Mouse (Mus musculus) midbrain, embryonic 11.5 days (tissue): Measurements from ENCODE around the gene Tab1. TPM values are rescaled to one million over a fixed set of nuclear protein-coding genes. Genes with fewer than 3 reads are reported as not detected.

Experiments
- ATAC-seq: fragments of 200-750 bp; cut with Nextera tagmentation; 2 replicates; pipeline ENCODE4 v1.8.0; 2017; ENCODE audit warnings: moderate TSS enrichment, moderate library complexity; ENCODE audit not compliant: low FRiP score
- DNase-seq: peaks from one replicate; pipeline ENCODE4 v3.0.0; 2015; ENCODE audit warnings: low spot score; ENCODE audit errors: missing footprints
- H3K27ac ChIP-seq: fragments of 300-500 bp; sonication (generic); 2 replicates; pipeline ENCODE4 v1.5.1; 2014; ENCODE audit warnings: low read depth, low read length
- H3K27me3 ChIP-seq: fragments of 300-500 bp; sonication (generic); 2 replicates; pipeline ENCODE4 v1.6.1; 2014; ENCODE audit warnings: mild to moderate bottlenecking, low read length, moderate library complexity, mixed read lengths; ENCODE audit not compliant: control insufficient read depth, insufficient read depth
- H3K36me3 ChIP-seq: fragments of 300-500 bp; sonication (generic); 2 replicates; pipeline ENCODE4 v1.6.1; 2014; ENCODE audit warnings: mild to moderate bottlenecking, low read length, moderate library complexity, mixed read lengths; ENCODE audit not compliant: control insufficient read depth, insufficient read depth
- H3K4me1 ChIP-seq: fragments of 300-500 bp; sonication (generic); 2 replicates; pipeline ENCODE4 v1.6.1; 2014; ENCODE audit warnings: low read length; ENCODE audit not compliant: control insufficient read depth, insufficient read depth
- H3K4me2 ChIP-seq: fragments of 300-500 bp; sonication (generic); 2 replicates; pipeline ENCODE4 v1.6.1; 2014; ENCODE audit warnings: mild to moderate bottlenecking, moderate library complexity
- H3K4me3 ChIP-seq: fragments of 300-500 bp; sonication (generic); 2 replicates; pipeline ENCODE4 v1.5.1; 2014; ENCODE audit warnings: low read depth, low read length
- H3K9ac ChIP-seq: fragments of 300-500 bp; sonication (generic); 2 replicates; pipeline ENCODE4 v1.6.1; 2014; ENCODE audit warnings: low read length
- H3K9me3 ChIP-seq: fragments of 300-500 bp; sonication (generic); 2 replicates; pipeline ENCODE4 v1.6.1; 2016; ENCODE audit warnings: low read length; ENCODE audit not compliant: control insufficient read depth
- WGBS: fragments of 180-500 bp; shearing (Covaris S2); extraction: QIAGEN DNeasy Blood & Tissue Kit; methylation state at CpG from one replicate; pipeline ENCODE4 v1.1.7; 2014; 5-methylcytosine and 5-hydroxymethylcytosine counted together
- polyA plus RNA-seq: library from polyadenylated mRNA; unstranded; fragments of >200 nt; fragmentation: Nextera tagmentation; extraction: Ambion mirVana; gene quantifications from 2 replicates; pipeline ENCODE4 v1.2.1, GENCODE M21; 2014

Tab1 gene
- polyA plus RNA-seq, 1 experiment from 2014 or later = 29.4 TPM

- Histone ChIP-seq H3K27me3 (no peaks in the 10 kb centered on the region), H3K9ac (no peak overlapping the region), H3K4me1 (peaks cover 9% of the 10 kb centered on the region), H3K9me3 (no peaks in the 10 kb centered on the region), H3K4me3 (no peak overlapping the region), H3K27ac (no peak overlapping the region), H3K4me2 (no peak overlapping the region), H3K36me3 (no peaks in the 10 kb centered on the region)
- ATAC-seq (no peak), DNase-seq (no peak)
- 17% methylated on average over 6 of the region's 6 CpGs for WGBS
Measured at GRCm38 (mm10) chr15:80171791-80172190, 38.9 kb downstream of the Tab1 start.

- Histone ChIP-seq H3K4me2 (peak within 1 kb of the TSS; percentile 77), H3K27me3 (no peaks in the 10 kb centered on the region), H3K9ac (peak within 1 kb of the TSS; percentile 98), H3K36me3 (no peaks in the 10 kb centered on the region), H3K27ac (peak within 1 kb of the TSS; percentile 76), H3K9me3 (no peaks in the 10 kb centered on the region), H3K4me1 (peaks cover 9% of the 10 kb centered on the region), H3K4me3 (peak within 1 kb of the TSS; percentile 97)
- DNase-seq = peak; percentile 94
- 5% methylated on average over 43 of the region's 85 CpGs for WGBS
- ATAC-seq = peak; percentile 73
Measured at GRCm38 (mm10) chr15:80173001-80173771, 40.3 kb downstream of the Tab1 start, which contains the start of gene Mgat3. Mgat3 (plus strand) TSS chr15:80173721.

GRCm38 (mm10) chr15:80173781-80174597 is 41.1 kb downstream of the Tab1 start:
- peak overlapping the region; percentile 98 for H3K9ac ChIP-seq
- H3K36me3 ChIP-seq = no peaks in the 10 kb centered on the region
- H3K9me3 ChIP-seq = no peaks in the 10 kb centered on the region
- peak overlapping the region; percentile 97 for H3K4me3 ChIP-seq
- H3K4me1 ChIP-seq = peaks cover 9% of the 10 kb centered on the region
- WGBS = under 1% methylated on average over 42 of the region's 60 CpGs
- peak; percentile 95 for DNase-seq
- peak overlapping the region; percentile 77 for H3K4me2 ChIP-seq
- ATAC-seq = peak; percentile 78
- H3K27me3 ChIP-seq = no peaks in the 10 kb centered on the region
- peak overlapping the region; percentile 76 for H3K27ac ChIP-seq

- peaks cover 9% of the 10 kb centered on the region for H3K4me1 ChIP-seq
- H3K9ac ChIP-seq = peak overlapping the region; percentile 98
- peak overlapping the region; percentile 97 for H3K4me3 ChIP-seq
- WGBS = 2% methylated on average over 5 of the region's 5 CpGs
- no peaks in the 10 kb centered on the region for H3K36me3 ChIP-seq
- peak overlapping the region; percentile 77 for H3K4me2 ChIP-seq
- no peaks in the 10 kb centered on the region for H3K27me3 ChIP-seq
- no peaks in the 10 kb centered on the region for H3K9me3 ChIP-seq
- no peak for ATAC-seq
- no peak overlapping the region for H3K27ac ChIP-seq
- peak; percentile 89 for DNase-seq
Measured at GRCm38 (mm10) chr15:80174598-80174875, 41.6 kb downstream of the Tab1 start.

GRCm38 (mm10) chr15:80175316-80175715 is 42.4 kb downstream of the Tab1 start:
- 83% methylated on average over 9 of the region's 9 CpGs for WGBS
- Histone ChIP-seq H3K4me2 (peak overlapping the region; percentile 15; the same call in 1 of the 2 replicates), H3K4me1 (peaks cover 9% of the 10 kb centered on the region), H3K27me3 (no peaks in the 10 kb centered on the region), H3K27ac (no peak overlapping the region), H3K9ac (peak overlapping the region; percentile 20; the same call in 1 of the 2 replicates), H3K36me3 (no peaks in the 10 kb centered on the region), H3K4me3 (no peak overlapping the region), H3K9me3 (no peaks in the 10 kb centered on the region)
- ATAC-seq = no peak
- peak; percentile 79 for DNase-seq

GRCm38 (mm10) chr15:80175756-80176155 is 42.8 kb downstream of the Tab1 start:
- ATAC-seq (no peak), DNase-seq (no peak)
- no peaks in the 10 kb centered on the region for H3K36me3 ChIP-seq
- WGBS = 85% methylated on average over 5 of the region's 6 CpGs
- H3K4me2 ChIP-seq = no peak overlapping the region
- H3K9me3 ChIP-seq = no peaks in the 10 kb centered on the region
- H3K4me1 ChIP-seq = peaks cover 9% of the 10 kb centered on the region
- no peak overlapping the region for H3K27ac ChIP-seq
- no peak overlapping the region for H3K4me3 ChIP-seq
- H3K9ac ChIP-seq = peak overlapping the region; percentile 20; the same call in 1 of the 2 replicates
- no peaks in the 10 kb centered on the region for H3K27me3 ChIP-seq

GRCm38 (mm10) chr15:80181561-80181960 is 48.6 kb downstream of the Tab1 start:
- DNase-seq = peak; percentile 44
- H3K27ac ChIP-seq = no peak overlapping the region
- no peaks in the 10 kb centered on the region for H3K27me3 ChIP-seq
- H3K36me3 ChIP-seq = no peaks in the 10 kb centered on the region
- WGBS = 93% methylated on average over 7 of the region's 7 CpGs
- no peaks in the 10 kb centered on the region for H3K4me1 ChIP-seq
- no peaks in the 10 kb centered on the region for H3K9me3 ChIP-seq
- no peak overlapping the region for H3K9ac ChIP-seq
- no peak overlapping the region for H3K4me2 ChIP-seq
- no peak for ATAC-seq
- no peak overlapping the region for H3K4me3 ChIP-seq

- no peak overlapping the region for H3K4me3 ChIP-seq
- 96% methylated on average over 4 of the region's 4 CpGs for WGBS
- no peaks in the 10 kb centered on the region for H3K27me3 ChIP-seq
- ATAC-seq (no peak), DNase-seq (no peak)
- no peak overlapping the region for H3K4me2 ChIP-seq
- no peak overlapping the region for H3K27ac ChIP-seq
- H3K9ac ChIP-seq = no peak overlapping the region
- H3K9me3 ChIP-seq = no peaks in the 10 kb centered on the region
- H3K36me3 ChIP-seq = no peaks in the 10 kb centered on the region
- no peaks in the 10 kb centered on the region for H3K4me1 ChIP-seq
Measured at GRCm38 (mm10) chr15:80182072-80182700, 49.3 kb downstream of the Tab1 start.

GRCm38 (mm10) chr15:80188927-80189326 is 56.0 kb downstream of the Tab1 start:
- no peak overlapping the region for H3K9ac ChIP-seq
- WGBS = 82% methylated on average over 5 of the region's 5 CpGs
- no peak overlapping the region for H3K4me3 ChIP-seq
- peaks cover 2% of the 10 kb centered on the region; the same call in 1 of the 2 replicates for H3K4me1 ChIP-seq
- no peak overlapping the region for H3K27ac ChIP-seq
- H3K9me3 ChIP-seq = no peaks in the 10 kb centered on the region
- no peak overlapping the region for H3K4me2 ChIP-seq
- H3K36me3 ChIP-seq = no peaks in the 10 kb centered on the region
- ATAC-seq (no peak), DNase-seq (peak; percentile 33)
- H3K27me3 ChIP-seq = no peaks in the 10 kb centered on the region
